Mouse (Mus musculus): ENCODE measurements around the gene Nox4. TPM values are rescaled to one million over a fixed set of nuclear protein-coding genes. Genes with fewer than 3 reads are reported as not detected.

The Nox4 gene
- polyA plus RNA-seq (2015; fragmentation: Nextera tagmentation; extraction: Ambion mirVana) = 1.7 and 2.2 TPM in 2 replicates

DNA sequence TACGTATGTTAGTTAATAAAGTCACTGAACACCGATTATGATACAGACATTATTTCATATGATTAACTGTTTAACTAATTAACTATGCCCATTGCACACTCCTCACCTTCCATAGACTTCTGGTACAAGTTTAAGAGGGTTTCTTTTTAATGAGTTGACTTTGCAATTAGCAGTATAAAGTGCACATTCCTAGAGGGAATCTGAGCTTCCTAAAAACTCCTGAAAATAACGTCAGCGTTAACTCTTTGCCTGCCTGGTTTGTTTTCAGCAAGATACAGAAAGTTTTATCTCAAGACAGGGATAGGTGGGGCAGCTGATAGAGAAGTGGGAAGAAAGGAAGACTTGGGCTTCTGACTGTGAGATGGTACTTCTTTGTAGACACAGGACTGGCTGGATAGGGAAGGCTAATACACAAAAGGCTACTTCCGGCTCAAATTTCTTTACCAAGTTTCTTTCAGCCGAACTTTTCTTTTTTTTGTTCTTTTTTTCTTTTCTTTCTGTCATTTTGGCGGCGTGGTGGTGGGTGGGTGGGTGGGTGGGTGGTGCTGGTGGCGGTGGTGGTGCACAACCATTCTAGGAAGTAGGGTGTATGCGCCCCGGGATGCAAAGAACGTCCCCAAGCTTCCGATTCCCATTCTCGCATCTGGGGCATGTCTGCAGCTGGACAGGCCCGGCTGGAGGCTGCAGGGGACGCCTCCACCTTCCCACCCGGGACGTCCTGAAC lies at the start of gene Nox4:
Nox4 (plus strand) TSS at position 241 of the 724 bp plus-strand sequence.
- 10% methylated on average over 18 of the region's 18 CpGs for WGBS
- peak; percentile 68 for ATAC-seq
- H3K4me1 ChIP-seq (ENCODE audit: control insufficient read depth, insufficient read depth, low read length) = peaks cover 6% of the 10 kb centered on the region
- no peaks in the 10 kb centered on the region for H3K36me3 ChIP-seq (ENCODE audit: control insufficient read depth, insufficient read depth, low read length)
- H3K9ac ChIP-seq (ENCODE audit: low read depth, low read length) = peak within 1 kb of the TSS; percentile 80
- peak within 1 kb of the TSS; percentile 82 for H3K4me3 ChIP-seq (ENCODE audit: low read depth, low read length)
- H3K9me3 ChIP-seq (replicated peaks; ENCODE audit: control insufficient read depth, low read length, poor library complexity, severe bottlenecking) = no peaks in the 10 kb centered on the region
- peak within 1 kb of the TSS; percentile 58 for H3K27ac ChIP-seq (ENCODE audit: low read length)
- H3K27me3 ChIP-seq (ENCODE audit: control insufficient read depth, insufficient read depth, low read depth, low read length) = no peaks in the 10 kb centered on the region
- H3K4me2 ChIP-seq (ENCODE audit: low read length) = peak within 1 kb of the TSS; percentile 83

DNA sequence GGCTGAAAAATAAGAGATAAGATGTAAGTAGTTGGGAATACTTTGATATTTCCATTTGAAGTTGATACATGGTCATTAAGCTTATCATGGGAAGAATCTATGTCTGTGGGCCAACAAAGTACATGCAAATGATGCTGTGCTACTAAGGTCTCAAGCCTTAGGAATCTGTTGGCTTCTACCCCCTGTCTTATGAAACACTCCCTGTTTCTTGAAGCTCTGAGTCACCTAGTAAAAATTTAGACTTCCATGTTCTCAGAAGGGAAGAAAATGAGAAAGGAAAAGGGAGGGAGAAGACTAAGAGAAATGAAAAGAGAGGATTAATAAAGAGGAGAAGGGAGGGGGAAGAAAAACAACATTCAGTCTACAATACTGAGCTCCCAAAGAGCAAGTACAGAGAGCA lies 41.1 kb upstream of the Nox4 start:
- Histone ChIP-seq H3K36me3 (ENCODE audit: control insufficient read depth, insufficient read depth, low read length) (no peaks in the 10 kb centered on the region), H3K9me3 (replicated peaks; ENCODE audit: control insufficient read depth, low read length, poor library complexity, severe bottlenecking) (no peaks in the 10 kb centered on the region), H3K4me2 (ENCODE audit: low read length) (no peak overlapping the region), H3K27ac (ENCODE audit: low read length) (no peak overlapping the region), H3K4me1 (ENCODE audit: control insufficient read depth, insufficient read depth, low read length) (no peaks in the 10 kb centered on the region), H3K9ac (ENCODE audit: low read depth, low read length) (no peak overlapping the region), H3K27me3 (ENCODE audit: control insufficient read depth, insufficient read depth, low read depth, low read length) (no peaks in the 10 kb centered on the region), H3K4me3 (ENCODE audit: low read depth, low read length) (no peak overlapping the region)
- no peak for ATAC-seq

DNA sequence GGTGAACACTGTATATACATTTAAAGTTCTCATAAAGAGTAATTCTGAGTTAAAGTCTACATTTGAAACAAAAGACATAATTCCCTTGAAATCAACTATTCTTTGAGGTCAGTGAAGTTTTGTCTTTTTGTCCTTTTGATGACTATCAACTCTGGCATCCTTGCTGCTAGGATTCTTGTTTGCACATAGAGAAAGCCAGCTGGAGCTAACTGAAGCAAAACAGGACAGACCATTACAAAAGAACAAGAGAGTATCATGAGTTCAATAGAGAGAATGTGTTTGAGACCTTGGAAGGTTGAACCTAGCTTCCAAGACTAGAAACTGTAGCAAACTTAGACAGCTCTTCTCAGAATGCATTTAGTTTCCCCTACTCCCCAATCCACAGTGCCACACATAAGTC lies 24.2 kb upstream of the Nox4 start:
- no peak overlapping the region for H3K4me3 ChIP-seq (ENCODE audit: low read depth, low read length)
- no peaks in the 10 kb centered on the region for H3K9me3 ChIP-seq (replicated peaks; ENCODE audit: control insufficient read depth, low read length, poor library complexity, severe bottlenecking)
- ATAC-seq = no peak
- no peaks in the 10 kb centered on the region for H3K36me3 ChIP-seq (ENCODE audit: control insufficient read depth, insufficient read depth, low read length)
- H3K9ac ChIP-seq (ENCODE audit: low read depth, low read length) = no peak overlapping the region
- H3K4me1 ChIP-seq (ENCODE audit: control insufficient read depth, insufficient read depth, low read length) = no peaks in the 10 kb centered on the region
- H3K27me3 ChIP-seq (ENCODE audit: control insufficient read depth, insufficient read depth, low read depth, low read length) = no peaks in the 10 kb centered on the region
- no peak overlapping the region for H3K27ac ChIP-seq (ENCODE audit: low read length)
- H3K4me2 ChIP-seq (ENCODE audit: low read length) = no peak overlapping the region

DNA sequence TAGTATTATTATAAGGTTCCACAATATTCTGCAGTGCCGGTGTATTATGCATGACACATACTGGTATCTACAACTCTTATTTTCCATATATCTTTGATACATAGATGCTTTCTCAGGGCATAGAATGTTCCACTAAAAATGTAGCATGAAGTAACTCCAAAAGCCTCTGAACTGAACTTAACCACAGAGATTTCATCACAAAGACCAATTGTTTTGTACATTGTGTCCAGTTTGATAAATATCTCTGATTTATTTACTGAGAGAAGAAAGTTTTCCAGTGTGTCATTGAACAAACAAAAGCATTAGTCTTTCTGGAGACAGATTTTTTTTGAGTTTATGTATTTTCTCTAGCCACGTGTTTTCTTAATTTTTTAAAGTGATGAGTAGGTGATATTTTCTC lies 23.1 kb upstream of the Nox4 start:
- H3K4me3 ChIP-seq (ENCODE audit: low read depth, low read length) = no peak overlapping the region
- no peak overlapping the region for H3K27ac ChIP-seq (ENCODE audit: low read length)
- H3K36me3 ChIP-seq (ENCODE audit: control insufficient read depth, insufficient read depth, low read length) = no peaks in the 10 kb centered on the region
- no peaks in the 10 kb centered on the region for H3K9me3 ChIP-seq (replicated peaks; ENCODE audit: control insufficient read depth, low read length, poor library complexity, severe bottlenecking)
- no peaks in the 10 kb centered on the region for H3K27me3 ChIP-seq (ENCODE audit: control insufficient read depth, insufficient read depth, low read depth, low read length)
- no peaks in the 10 kb centered on the region for H3K4me1 ChIP-seq (ENCODE audit: control insufficient read depth, insufficient read depth, low read length)
- no peak for ATAC-seq
- no peak overlapping the region for H3K4me2 ChIP-seq (ENCODE audit: low read length)
- 88% methylated on average over 2 of the region's 2 CpGs for WGBS
- H3K9ac ChIP-seq (ENCODE audit: low read depth, low read length) = no peak overlapping the region

DNA sequence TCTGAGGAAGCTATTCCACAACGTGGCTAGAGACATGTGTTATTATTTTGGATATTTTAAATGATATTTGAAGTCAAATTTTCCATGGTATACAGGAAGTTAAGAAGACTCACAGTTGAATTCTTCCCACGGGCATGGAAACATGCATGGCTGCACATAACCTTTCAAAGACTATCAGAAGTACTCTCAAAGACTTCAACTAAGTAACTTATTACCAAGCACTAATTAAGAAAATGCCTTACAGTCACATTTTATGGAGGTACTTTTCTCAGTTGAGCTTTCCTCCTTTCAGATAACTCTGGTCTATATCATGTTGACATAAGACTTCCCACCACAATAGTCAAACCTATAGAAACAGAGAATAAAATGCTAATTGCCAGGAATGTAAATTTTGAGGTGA lies 20.3 kb upstream of the Nox4 start:
- no peak overlapping the region for H3K9ac ChIP-seq (ENCODE audit: low read depth, low read length)
- ATAC-seq = no peak
- H3K27ac ChIP-seq (ENCODE audit: low read length) = no peak overlapping the region
- H3K27me3 ChIP-seq (ENCODE audit: control insufficient read depth, insufficient read depth, low read depth, low read length) = no peaks in the 10 kb centered on the region
- H3K4me2 ChIP-seq (ENCODE audit: low read length) = no peak overlapping the region
- H3K36me3 ChIP-seq (ENCODE audit: control insufficient read depth, insufficient read depth, low read length) = no peaks in the 10 kb centered on the region
- H3K4me3 ChIP-seq (ENCODE audit: low read depth, low read length) = no peak overlapping the region
- 47% methylated on average over 2 of the region's 2 CpGs for WGBS
- no peaks in the 10 kb centered on the region for H3K9me3 ChIP-seq (replicated peaks; ENCODE audit: control insufficient read depth, low read length, poor library complexity, severe bottlenecking)
- no peaks in the 10 kb centered on the region for H3K4me1 ChIP-seq (ENCODE audit: control insufficient read depth, insufficient read depth, low read length)

DNA sequence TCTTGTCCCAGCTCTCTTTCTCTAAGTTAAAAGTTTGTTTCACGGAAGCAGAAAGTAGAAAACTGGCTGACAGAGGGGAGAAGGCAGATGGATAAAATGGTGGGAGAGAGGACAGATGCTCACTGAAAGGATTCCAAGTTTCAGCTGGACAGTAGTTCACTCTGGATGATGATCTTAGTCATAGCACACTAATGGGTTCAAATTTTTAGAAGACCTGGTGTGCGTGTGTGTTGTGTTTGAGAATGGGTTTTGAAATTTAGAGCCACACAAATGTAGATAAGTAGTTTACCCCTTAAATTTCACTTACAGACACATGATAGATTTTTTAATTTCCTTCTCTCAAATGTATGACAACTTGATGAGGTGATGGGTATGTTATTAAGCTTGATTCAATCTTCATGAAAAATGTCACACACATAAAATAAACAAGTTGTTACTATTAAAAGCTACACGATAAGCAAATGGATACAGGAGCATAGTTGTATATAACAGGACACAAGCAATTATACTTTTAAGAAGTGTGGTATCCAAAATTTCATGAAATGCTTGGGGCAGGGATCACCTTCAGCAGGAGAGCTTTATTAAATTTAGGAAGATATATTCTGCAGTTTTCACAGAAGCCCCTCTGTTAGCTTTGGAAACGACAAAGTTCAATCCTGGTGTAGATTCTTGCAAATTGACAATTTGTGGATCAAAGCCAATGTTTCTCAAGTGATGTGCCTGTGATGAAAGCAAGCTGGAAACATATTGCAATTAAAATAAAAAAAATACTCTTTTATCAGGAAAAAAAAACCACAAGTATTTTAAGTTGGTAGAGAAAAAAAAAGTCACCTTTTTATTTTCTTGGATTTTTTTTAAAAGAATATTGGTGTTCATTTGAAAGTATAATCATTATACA lies 18.6 kb upstream of the Nox4 start:
- WGBS = 93% methylated on average over 4 of the region's 4 CpGs
- no peak for ATAC-seq
- Histone ChIP-seq H3K36me3 (ENCODE audit: control insufficient read depth, insufficient read depth, low read length) (no peaks in the 10 kb centered on the region), H3K9ac (ENCODE audit: low read depth, low read length) (no peak overlapping the region), H3K9me3 (replicated peaks; ENCODE audit: control insufficient read depth, low read length, poor library complexity, severe bottlenecking) (no peaks in the 10 kb centered on the region), H3K4me1 (ENCODE audit: control insufficient read depth, insufficient read depth, low read length) (no peaks in the 10 kb centered on the region), H3K27ac (ENCODE audit: low read length) (no peak overlapping the region), H3K4me3 (ENCODE audit: low read depth, low read length) (no peak overlapping the region), H3K4me2 (ENCODE audit: low read length) (no peak overlapping the region), H3K27me3 (ENCODE audit: control insufficient read depth, insufficient read depth, low read depth, low read length) (no peaks in the 10 kb centered on the region)

DNA sequence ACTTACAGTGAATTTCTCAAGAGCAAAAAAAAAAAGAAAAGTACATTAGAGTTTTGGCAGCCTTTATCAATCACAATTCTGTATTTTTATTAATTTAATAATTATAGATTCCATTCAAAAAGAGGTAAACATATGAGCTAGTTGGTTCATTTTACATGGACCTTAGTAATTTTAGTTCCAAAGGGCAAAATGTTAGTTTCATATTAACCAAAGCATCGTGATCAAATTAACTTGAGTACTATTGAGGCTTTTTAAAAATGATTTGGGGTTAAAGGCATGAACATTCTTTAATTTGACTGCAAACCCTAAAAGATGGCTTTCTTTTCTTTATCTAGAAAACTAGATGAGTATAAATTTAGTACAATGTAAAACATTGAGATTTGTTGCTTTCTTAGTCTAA lies 16.4 kb upstream of the Nox4 start:
- WGBS = 88% methylated on average over 1 of the region's 1 CpGs
- Histone ChIP-seq H3K9ac (ENCODE audit: low read depth, low read length) (no peak overlapping the region), H3K9me3 (replicated peaks; ENCODE audit: control insufficient read depth, low read length, poor library complexity, severe bottlenecking) (no peaks in the 10 kb centered on the region), H3K36me3 (ENCODE audit: control insufficient read depth, insufficient read depth, low read length) (no peaks in the 10 kb centered on the region), H3K27me3 (ENCODE audit: control insufficient read depth, insufficient read depth, low read depth, low read length) (no peaks in the 10 kb centered on the region), H3K4me1 (ENCODE audit: control insufficient read depth, insufficient read depth, low read length) (no peaks in the 10 kb centered on the region), H3K27ac (ENCODE audit: low read length) (no peak overlapping the region), H3K4me2 (ENCODE audit: low read length) (no peak overlapping the region), H3K4me3 (ENCODE audit: low read depth, low read length) (no peak overlapping the region)
- ATAC-seq = no peak

DNA sequence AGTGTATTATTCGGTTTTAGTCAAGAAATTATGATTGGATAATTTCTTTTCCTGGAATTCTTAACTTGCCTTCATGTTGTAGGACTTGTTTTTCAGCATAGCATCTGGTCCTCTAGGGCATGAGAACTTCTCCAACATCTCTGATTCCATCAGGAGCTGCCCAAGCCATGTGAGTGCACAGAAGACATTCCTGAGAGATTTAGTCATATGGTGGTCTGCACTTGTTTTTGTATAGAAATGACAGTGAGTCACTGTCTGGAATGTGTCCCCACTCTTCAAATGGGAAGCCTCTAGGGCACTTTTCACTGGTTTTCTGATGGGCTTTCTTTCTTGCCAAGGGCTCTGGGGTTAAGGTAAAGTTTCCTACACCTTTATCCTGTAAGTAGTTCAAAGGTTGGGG lies 4.8 kb upstream of the Nox4 start:
- Histone ChIP-seq H3K27ac (ENCODE audit: low read length) (no peak overlapping the region), H3K4me1 (ENCODE audit: control insufficient read depth, insufficient read depth, low read length) (peaks cover 2% of the 10 kb centered on the region; the same call in 1 of the 2 replicates), H3K4me2 (ENCODE audit: low read length) (no peak overlapping the region), H3K36me3 (ENCODE audit: control insufficient read depth, insufficient read depth, low read length) (no peaks in the 10 kb centered on the region), H3K9ac (ENCODE audit: low read depth, low read length) (no peak overlapping the region), H3K9me3 (replicated peaks; ENCODE audit: control insufficient read depth, low read length, poor library complexity, severe bottlenecking) (no peaks in the 10 kb centered on the region), H3K4me3 (ENCODE audit: low read depth, low read length) (no peak overlapping the region), H3K27me3 (ENCODE audit: control insufficient read depth, insufficient read depth, low read depth, low read length) (no peaks in the 10 kb centered on the region)
- 87% methylated on average over 1 of the region's 1 CpGs for WGBS
- ATAC-seq = no peak

DNA sequence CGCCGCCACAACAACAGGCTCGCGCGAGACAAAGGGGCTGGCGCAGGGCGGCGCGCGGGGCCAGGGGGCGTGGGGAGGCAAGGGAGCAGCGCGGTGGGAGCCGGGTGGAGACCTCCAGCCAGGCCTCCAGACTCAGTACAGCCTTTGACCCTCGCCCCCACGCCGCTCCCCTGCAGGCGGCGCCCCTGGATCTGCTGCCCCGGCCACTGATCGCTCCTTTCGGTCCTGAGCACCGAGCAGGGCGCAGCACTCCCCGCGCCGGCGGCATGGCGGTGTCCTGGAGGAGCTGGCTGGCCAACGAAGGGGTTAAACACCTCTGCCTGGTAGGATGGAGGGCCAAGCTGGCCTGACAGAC lies 661 bp downstream of the Nox4 start:
- peak overlapping the region; percentile 58 for H3K27ac ChIP-seq (ENCODE audit: low read length)
- H3K27me3 ChIP-seq (ENCODE audit: control insufficient read depth, insufficient read depth, low read depth, low read length) = no peaks in the 10 kb centered on the region
- H3K9me3 ChIP-seq (replicated peaks; ENCODE audit: control insufficient read depth, low read length, poor library complexity, severe bottlenecking) = no peaks in the 10 kb centered on the region
- H3K36me3 ChIP-seq (ENCODE audit: control insufficient read depth, insufficient read depth, low read length) = no peaks in the 10 kb centered on the region
- ATAC-seq = peak; percentile 96
- H3K9ac ChIP-seq (ENCODE audit: low read depth, low read length) = peak overlapping the region; percentile 80
- peak overlapping the region; percentile 83 for H3K4me2 ChIP-seq (ENCODE audit: low read length)
- peak overlapping the region; percentile 82 for H3K4me3 ChIP-seq (ENCODE audit: low read depth, low read length)
- WGBS = under 1% methylated on average over 30 of the region's 30 CpGs
- peaks cover 6% of the 10 kb centered on the region for H3K4me1 ChIP-seq (ENCODE audit: control insufficient read depth, insufficient read depth, low read length)

Measured in midbrain, embryonic 16.5 days (tissue).